ENCODE assay signal across 9 mouse cellular contexts in genomic region chr4:79052723-79053122, GRCm38 (mm10).
A peak's percentile ranks its signal among the peaks of the same experiment; 100 is the strongest.
DNase-seq lines count a peak whose midpoint lies in the region; ATAC-seq and TF ChIP-seq lines count a peak whose summit lies in the region.
"Had no signal": no experiment of that assay in that cellular context is flagged by ENCODE, and none has a peak within 500 bp of the region (broad histone marks: within the 10 kb centered on the region; RNA-seq: fewer than 3 reads in every experiment).

No protein-coding gene starts in this region.

- 69% methylated on average over 5 of the region's 5 CpGs for WGBS in midbrain, embryonic 14.5 days
- WGBS in midbrain, embryonic 10.5 days: 67% methylated on average over 5 of the region's 5 CpGs
- WGBS in forebrain, embryonic 16.5 days: 33% methylated on average over 5 of the region's 5 CpGs
- WGBS in stomach, postnatal 0 days: 34% methylated on average over 5 of the region's 5 CpGs

- no peak overlapping the region for H3K4me3 ChIP-seq in midbrain, embryonic 14.5 days (replicated peaks; ENCODE audit: low read depth, low read length)
- H3K4me3 ChIP-seq in midbrain, embryonic 10.5 days: no peak overlapping the region
- H3K4me3 ChIP-seq in forebrain, embryonic 16.5 days (replicated peaks; ENCODE audit: low read length): no peak overlapping the region
- no peak overlapping the region for H3K4me3 ChIP-seq in stomach, postnatal 0 days (ENCODE audit: low read depth, low read length)
- H3K4me3 ChIP-seq: limb, embryonic 15.5 days had no signal

- H3K4me2 ChIP-seq in midbrain, embryonic 14.5 days (ENCODE audit: low read length): no peak overlapping the region
- H3K4me2 ChIP-seq in forebrain, embryonic 16.5 days (ENCODE audit: low read length): no peak overlapping the region
- no peak overlapping the region for H3K4me2 ChIP-seq in stomach, postnatal 0 days (replicated peaks; ENCODE audit: low read depth)
- H3K4me2 ChIP-seq: limb, embryonic 15.5 days had no signal

- H3K9ac ChIP-seq in midbrain, embryonic 14.5 days (replicated peaks; ENCODE audit: low read length): no peak overlapping the region
- no peak overlapping the region for H3K9ac ChIP-seq in forebrain, embryonic 16.5 days (replicated peaks; ENCODE audit: low read depth, low read length)
- H3K9ac ChIP-seq in stomach, postnatal 0 days (ENCODE audit: low read length): no peak overlapping the region
- H3K9ac ChIP-seq: limb, embryonic 15.5 days had no signal

- peak; percentile 54 for DNase-seq in midbrain, embryonic 14.5 days
- DNase-seq in midbrain, embryonic 10.5 days (ENCODE audit: low spot score): no peak
- DNase-seq in left cerebral cortex, adult 11 months (ENCODE audit: low spot score): peak; percentile 38
- DNase-seq in stomach, postnatal 0 days (ENCODE audit: low spot score): no peak
- DNase-seq in urinary bladder, postnatal 14 days (ENCODE audit: low spot score): no peak
- DNase-seq in kidney, adult 18-20 months: no peak
- DNase-seq in adrenal gland, postnatal 4 days (ENCODE audit: low spot score in 2 of 2): no peak

- TF ChIP-seq CTCF in stomach, postnatal 0 days (IDR thresholded peaks at IDR 0.05; ENCODE audit: low read depth): peak; percentile 64

- H3K9me3 ChIP-seq in midbrain, embryonic 14.5 days (ENCODE audit: control insufficient read depth, low read length): no peaks in the 10 kb centered on the region
- H3K9me3 ChIP-seq in midbrain, embryonic 10.5 days (replicated peaks): no peaks in the 10 kb centered on the region
- H3K9me3 ChIP-seq in forebrain, embryonic 16.5 days (ENCODE audit: control insufficient read depth, low read length): no peaks in the 10 kb centered on the region
- no peaks in the 10 kb centered on the region for H3K9me3 ChIP-seq in stomach, postnatal 0 days (ENCODE audit: control insufficient read depth, low read length)
- H3K9me3 ChIP-seq: limb, embryonic 15.5 days had no signal

- no peaks in the 10 kb centered on the region for H3K4me1 ChIP-seq in midbrain, embryonic 14.5 days (ENCODE audit: control insufficient read depth, insufficient read depth, low read length)
- H3K4me1 ChIP-seq in midbrain, embryonic 10.5 days: no peaks in the 10 kb centered on the region
- peaks cover 2% of the 10 kb centered on the region; the same call in 1 of the 2 replicates for H3K4me1 ChIP-seq in forebrain, embryonic 16.5 days (replicated peaks; ENCODE audit: control insufficient read depth, insufficient read depth, low read length)
- no peaks in the 10 kb centered on the region for H3K4me1 ChIP-seq in stomach, postnatal 0 days (replicated peaks; ENCODE audit: control insufficient read depth, insufficient read depth)
- H3K4me1 ChIP-seq: limb, embryonic 15.5 days had no signal

- no peaks in the 10 kb centered on the region for H3K27me3 ChIP-seq in midbrain, embryonic 14.5 days (ENCODE audit: control insufficient read depth, insufficient read depth, low read length)
- H3K27me3 ChIP-seq in midbrain, embryonic 10.5 days (ENCODE audit: low read depth, poor library complexity, severe bottlenecking): no peaks in the 10 kb centered on the region
- no peaks in the 10 kb centered on the region for H3K27me3 ChIP-seq in forebrain, embryonic 16.5 days (replicated peaks; ENCODE audit: control insufficient read depth, insufficient read depth, low read length)
- H3K27me3 ChIP-seq in stomach, postnatal 0 days (ENCODE audit: control insufficient read depth, insufficient read depth, low read length): no peaks in the 10 kb centered on the region
- H3K27me3 ChIP-seq: limb, embryonic 15.5 days had no signal

- TF ChIP-seq EP300 in stomach, postnatal 0 days (optimal IDR thresholded peaks at IDR 0.05): no peak

- H3K27ac ChIP-seq in midbrain, embryonic 14.5 days (replicated peaks; ENCODE audit: low read depth, low read length): no peak overlapping the region
- H3K27ac ChIP-seq in midbrain, embryonic 10.5 days (replicated peaks): no peak overlapping the region
- H3K27ac ChIP-seq in forebrain, embryonic 16.5 days (ENCODE audit: low read length): peak overlapping the region; percentile 67
- no peak overlapping the region for H3K27ac ChIP-seq in stomach, postnatal 0 days (replicated peaks)
- H3K27ac ChIP-seq: limb, embryonic 15.5 days had no signal

- ATAC-seq in midbrain, embryonic 14.5 days (ENCODE audit: low FRiP score, low TSS enrichment): no peak
- peak; percentile 80 for ATAC-seq in forebrain, embryonic 16.5 days
- no peak for ATAC-seq in stomach, postnatal 0 days (ENCODE audit: low FRiP score, low TSS enrichment)

- H3K36me3 ChIP-seq in midbrain, embryonic 14.5 days (ENCODE audit: control insufficient read depth, insufficient read depth, low read length): no peaks in the 10 kb centered on the region
- no peaks in the 10 kb centered on the region for H3K36me3 ChIP-seq in midbrain, embryonic 10.5 days
- no peaks in the 10 kb centered on the region for H3K36me3 ChIP-seq in forebrain, embryonic 16.5 days (ENCODE audit: control insufficient read depth, insufficient read depth)
- no peaks in the 10 kb centered on the region for H3K36me3 ChIP-seq in stomach, postnatal 0 days (ENCODE audit: control insufficient read depth, insufficient read depth, low read length)
- H3K36me3 ChIP-seq: limb, embryonic 15.5 days had no signal

Comparison
In these comparisons a context has a peak if more than half of its experiments do, and no peak if none do; other contexts are left out.
1. DNase-seq: peak in midbrain, embryonic 14.5 days (single experiment) and left cerebral cortex, adult 11 months (single experiment); none in midbrain, embryonic 10.5 days (single experiment), stomach, postnatal 0 days (single experiment), urinary bladder, postnatal 14 days (single experiment), kidney, adult 18-20 months (single experiment) and adrenal gland, postnatal 4 days (0 of 2).